Mouse (Mus musculus) frontal cortex, adult (tissue): ENCODE data around the gene Tns1.

Source experiments
- ATAC-seq: cut with Nextera tagmentation; 2 replicates; pipeline ENCODE4 v1.9.2; 2017; ENCODE audit warnings: mild to moderate bottlenecking, moderate library complexity, mixed read lengths; ENCODE audit not compliant: low TSS enrichment

The Tns1 gene

GRCm38 (mm10) chr1:74014538-74015327, 109.5 kb downstream of the Tns1 start:
- ATAC-seq = no peak; the same call in 1 of the 2 replicates

GRCm38 (mm10) chr1:74013296-74014031, 110.8 kb downstream of the Tns1 start:
- no peak for ATAC-seq

GRCm38 (mm10) chr1:74012706-74013105, 111.5 kb downstream of the Tns1 start:
- no peak for ATAC-seq

- no peak for ATAC-seq
Measured at GRCm38 (mm10) chr1:74009495-74009894, 114.8 kb downstream of the Tns1 start.

DNA sequence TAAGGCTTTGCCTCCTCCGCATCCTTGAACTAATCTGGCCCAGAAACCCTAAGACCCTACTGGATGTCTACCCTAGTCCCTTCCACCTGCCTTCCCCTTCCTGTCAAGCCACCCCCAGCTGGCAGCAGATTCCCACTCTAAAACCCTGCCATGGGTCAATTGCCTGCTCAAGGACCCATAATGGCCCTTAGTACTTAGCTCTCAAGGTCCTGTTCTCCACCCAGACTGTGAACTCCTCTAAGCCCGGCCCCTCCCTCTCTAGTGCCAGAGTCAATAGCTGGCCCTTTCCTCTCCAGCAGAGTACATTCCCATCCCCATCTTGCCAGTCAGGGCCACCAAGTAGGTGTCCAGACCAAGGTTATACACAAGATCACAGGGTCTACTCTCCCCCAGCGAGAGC, 115.3 kb downstream of the Tns1 start:
- ATAC-seq = no peak

- no peak; the same call in 1 of the 2 replicates for ATAC-seq
Measured at GRCm38 (mm10) chr1:74008498-74008897, 115.8 kb downstream of the Tns1 start.

GRCm38 (mm10) chr1:74007398-74008050, 116.7 kb downstream of the Tns1 start:
- ATAC-seq = no peak

GRCm38 (mm10) chr1:74005020-74005419, 119.2 kb downstream of the Tns1 start:
- no peak for ATAC-seq

DNA sequence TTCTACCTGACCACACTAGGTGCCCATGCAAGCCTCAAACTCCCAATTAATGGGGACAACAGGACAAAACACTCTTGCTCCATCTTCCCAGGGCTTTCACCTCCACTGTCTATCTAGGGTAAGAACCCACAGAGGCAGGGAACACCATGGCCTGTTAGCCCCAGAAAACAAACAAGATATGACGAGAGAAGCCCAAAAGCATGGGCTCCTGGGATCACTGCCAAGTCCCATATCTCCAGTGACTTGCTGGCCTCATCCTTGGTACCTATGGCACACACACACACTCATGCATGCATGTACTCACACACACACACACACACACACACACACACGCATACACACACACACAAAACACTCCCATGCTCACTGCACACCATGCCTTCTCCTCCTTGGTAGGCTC, 120.5 kb downstream of the Tns1 start:
- ATAC-seq = no peak

GRCm38 (mm10) chr1:74001449-74001820, 122.8 kb downstream of the Tns1 start:
- no peak for ATAC-seq

- no peak for ATAC-seq
Measured at GRCm38 (mm10) chr1:74000810-74001448, 123.3 kb downstream of the Tns1 start.

GRCm38 (mm10) chr1:74000191-74000651, 124.0 kb downstream of the Tns1 start:
- ATAC-seq = no peak

DNA sequence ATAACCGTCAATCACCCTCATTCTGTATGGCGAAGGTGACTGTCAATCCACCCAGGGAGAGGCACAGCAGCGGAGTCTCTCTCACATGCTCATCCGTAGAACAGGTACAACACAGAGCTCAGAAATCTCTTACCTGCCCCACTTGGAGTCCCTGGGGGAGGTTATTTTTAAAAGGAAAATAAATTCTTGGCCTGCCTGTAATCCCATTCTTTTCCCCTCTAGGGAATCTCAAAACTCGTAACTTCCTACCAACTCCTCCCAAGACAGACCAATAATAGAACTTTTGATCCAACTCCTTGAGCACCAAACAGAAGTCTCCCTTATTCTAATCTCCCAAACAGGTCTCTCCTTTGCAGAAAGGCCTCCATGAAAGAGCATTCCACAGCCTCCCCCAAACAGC, 124.7 kb downstream of the Tns1 start:
- ATAC-seq = no peak

DNA sequence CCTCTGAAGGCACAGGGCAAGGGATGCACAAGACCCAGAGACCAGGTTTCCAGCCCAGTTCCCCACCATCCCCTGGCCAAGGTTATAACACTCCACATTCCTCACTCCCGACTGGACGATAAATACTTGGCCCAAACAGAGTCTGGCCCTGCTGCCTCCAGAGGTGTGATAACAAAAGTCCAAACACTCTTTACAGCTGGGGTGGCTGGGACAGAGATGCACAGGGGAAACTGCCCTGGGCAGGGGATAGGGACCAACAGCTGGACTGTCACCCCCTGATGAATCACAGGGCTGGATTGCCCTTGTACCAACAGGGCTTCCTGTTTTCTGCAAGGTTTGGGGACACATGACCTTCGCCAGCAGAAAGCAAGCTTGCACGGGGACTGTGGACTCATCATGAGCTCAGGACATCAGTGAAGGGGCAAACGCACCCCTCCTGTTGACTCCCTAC, 125.3 kb downstream of the Tns1 start:
- no peak for ATAC-seq

GRCm38 (mm10) chr1:73998131-73998865, 126.0 kb downstream of the Tns1 start:
- ATAC-seq = no peak

GRCm38 (mm10) chr1:73997341-73997740, 126.9 kb downstream of the Tns1 start:
- no peak for ATAC-seq

DNA sequence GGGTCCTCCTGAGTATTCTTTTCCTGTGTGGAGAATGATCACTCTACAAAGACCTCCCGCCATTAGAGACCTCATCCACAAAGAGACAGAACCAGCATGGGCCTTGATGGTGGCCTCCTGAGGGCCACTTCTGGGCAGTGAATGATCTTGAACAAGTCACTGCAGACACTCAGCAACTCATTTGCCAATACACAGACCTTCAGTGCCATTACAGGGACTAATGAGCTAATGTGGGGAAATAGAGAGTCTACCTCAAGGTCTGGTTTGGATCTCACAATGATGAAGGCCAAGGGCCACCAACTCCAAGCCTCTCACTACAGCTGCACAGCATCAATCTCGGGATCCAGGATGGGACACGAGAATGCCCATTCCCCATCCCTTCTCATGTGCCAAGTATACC, 127.6 kb downstream of the Tns1 start:
- no peak for ATAC-seq

DNA sequence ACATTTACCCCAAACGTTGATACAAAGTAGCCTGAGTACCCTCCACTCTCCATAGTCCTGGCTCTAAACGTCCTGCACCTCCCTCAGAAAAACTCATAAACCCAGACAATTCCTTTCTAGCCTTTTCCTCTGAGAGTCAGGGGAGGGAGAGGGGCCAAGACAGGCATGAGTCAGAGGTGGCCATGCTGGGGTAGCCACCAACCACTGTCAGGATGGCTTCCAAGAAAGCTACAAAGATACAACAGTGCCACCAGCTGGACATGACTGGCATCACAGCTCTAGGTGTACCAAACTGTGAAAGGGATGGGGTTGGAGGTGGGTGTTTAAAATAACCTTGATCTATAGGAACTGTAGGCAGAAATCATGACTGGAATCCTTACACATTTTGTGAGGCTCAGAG, 128.0 kb downstream of the Tns1 start:
- ATAC-seq = peak; percentile 44

DNA sequence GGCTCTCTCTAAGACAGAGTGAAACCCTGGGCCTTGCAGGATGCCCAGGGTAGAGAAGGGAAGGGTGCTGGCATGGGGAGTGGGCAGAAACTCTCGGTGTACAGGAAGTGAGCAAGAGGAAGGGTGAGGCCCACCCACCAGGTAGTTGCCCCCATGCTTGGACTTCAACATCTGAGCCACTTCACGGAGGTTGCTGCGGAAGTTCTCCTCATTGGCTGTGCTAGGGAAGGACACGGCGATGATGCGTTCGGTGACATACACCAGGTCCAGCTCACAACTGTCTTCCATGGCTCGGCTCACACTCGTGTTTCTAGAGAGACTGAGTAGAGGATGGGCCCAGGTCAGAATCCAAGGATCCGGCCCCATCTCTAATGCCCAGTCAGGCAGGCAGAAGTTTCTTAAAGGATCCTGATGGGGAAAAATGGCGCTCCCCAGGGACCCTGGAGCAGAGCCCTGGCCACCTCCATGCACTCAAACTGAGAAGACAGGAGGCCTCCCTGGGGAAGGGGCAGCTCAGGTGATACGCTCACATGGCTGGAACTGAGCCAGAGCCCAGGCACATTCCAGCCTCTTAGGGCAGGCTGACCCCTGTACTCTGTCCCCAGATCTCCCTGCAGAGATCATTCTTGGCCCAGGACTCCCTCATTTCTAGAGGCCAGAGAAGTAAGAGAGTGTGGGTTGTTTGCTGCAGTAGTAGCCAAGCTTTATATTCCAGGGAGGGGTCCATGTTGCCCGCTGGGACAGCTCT, 129.0 kb downstream of the Tns1 start:
- no peak for ATAC-seq

DNA sequence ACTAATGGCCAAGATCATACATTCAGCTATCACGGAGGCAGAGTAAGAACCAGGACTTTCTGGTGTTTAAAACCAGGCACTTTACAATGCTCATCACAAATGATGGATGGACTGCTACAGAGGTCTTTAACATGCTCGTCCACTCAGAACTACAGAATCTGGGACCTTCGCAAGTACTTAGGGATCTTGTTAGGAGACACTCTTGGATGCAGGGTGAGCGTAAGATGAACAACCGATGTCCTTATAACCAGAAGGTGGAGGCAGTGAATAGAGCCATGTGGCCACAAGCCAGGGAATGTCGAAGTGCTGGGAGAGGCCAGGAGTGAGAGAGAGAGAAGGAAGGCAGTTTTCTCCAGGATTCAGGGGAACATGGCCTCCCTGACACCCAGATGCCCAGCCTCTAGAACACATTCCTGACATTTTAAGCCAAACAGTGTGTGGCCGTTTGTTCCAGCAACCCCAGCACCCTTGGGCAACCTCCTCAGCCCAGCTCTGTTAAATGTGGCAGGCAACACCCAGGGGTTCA, 130.3 kb downstream of the Tns1 start:
- ATAC-seq = no peak
